Mouse (Mus musculus) cortical plate, adult 2 months (tissue): Measurements from ENCODE around the gene Med12l.

Source experiments
- CTCF ChIP-seq: fragments of 200-500 bp; IDR thresholded peaks from 2 replicates; pipeline ENCODE4 v1.5.1; 2011; ENCODE audit warnings: mild to moderate bottlenecking, control low read depth, low read length; ENCODE audit not compliant: insufficient read depth; ENCODE audit errors: extremely low read depth
- POLR2A ChIP-seq: fragments of 200-500 bp; IDR thresholded peaks from 2 replicates; pipeline ENCODE4 v1.6.1; 2011; ENCODE audit warnings: mild to moderate bottlenecking, low read length, control low read depth; ENCODE audit not compliant: insufficient read depth; ENCODE audit errors: extremely low read depth

- TF ChIP-seq POLR2A (no peak), CTCF (no peak)
Measured at GRCm38 (mm10) chr3:59169921-59170627, 164.4 kb downstream of the Med12l start.
